Mouse (Mus musculus) heart, adult 18-20 months (tissue): ENCODE measurements around the gene Cpa4. TPM values are rescaled to one million over a fixed set of nuclear protein-coding genes. Genes with fewer than 3 reads are reported as not detected.

Experiments used
- DNase-seq, 2 experiments: peaks; one replicate each; pipeline ENCODE4 v3.0.0; 2021 to 2022; ENCODE audit warnings: mixed read lengths in 1 of 2
- total RNA-seq, 2 experiments: library from RNA; stranded (reverse); gene quantifications; 2 replicates each; pipeline ENCODE4 v1.2.3; 2021

The Cpa4 gene
- total RNA-seq, 2 experiments from 2014 or later = not detected

DNA sequence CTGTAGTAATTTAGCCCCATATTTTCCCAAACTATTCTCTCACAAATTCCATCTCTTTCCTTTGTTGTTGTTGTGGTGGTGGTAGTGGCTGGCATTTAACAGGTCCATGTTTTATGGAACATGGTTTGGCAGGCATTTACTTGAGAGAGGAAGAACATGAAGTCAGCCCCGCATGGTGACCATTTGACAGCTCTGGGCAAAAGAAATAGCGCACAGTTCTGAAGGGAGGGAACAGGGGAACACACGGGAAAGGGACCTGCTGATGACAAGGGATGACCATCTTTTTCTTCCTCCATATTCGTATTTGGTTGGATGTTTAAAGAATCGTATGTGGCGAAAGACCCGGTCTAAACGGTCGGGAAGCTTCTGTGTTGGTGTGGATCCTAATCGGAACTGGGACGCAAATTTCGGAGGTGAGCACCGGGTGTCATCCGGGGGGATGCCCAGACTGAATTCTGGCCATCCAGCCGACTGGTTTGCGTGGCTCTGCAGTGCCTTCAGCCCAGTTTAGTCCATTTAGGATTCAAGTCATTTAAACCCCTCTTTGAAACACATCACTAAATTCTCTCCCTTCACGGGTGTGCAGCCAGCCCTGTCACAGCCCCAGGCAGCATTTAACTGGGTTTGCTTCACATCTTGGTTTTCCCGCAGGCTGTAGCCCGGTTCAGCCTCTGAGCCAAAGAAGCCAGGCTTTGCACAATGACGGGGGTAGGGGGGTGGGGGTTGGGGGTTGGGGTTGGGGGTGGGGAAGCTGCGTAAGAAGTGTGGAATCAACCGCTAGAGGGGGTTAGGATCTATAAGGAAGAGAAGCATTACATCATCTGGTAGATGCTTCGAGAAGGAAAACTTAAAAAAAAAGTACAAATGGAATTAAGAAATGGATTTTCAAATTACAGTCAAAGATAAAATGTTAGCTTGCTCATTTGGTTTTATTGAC, 16.3 kb upstream of the Cpa4 start:
- DNase-seq = no peak

DNA sequence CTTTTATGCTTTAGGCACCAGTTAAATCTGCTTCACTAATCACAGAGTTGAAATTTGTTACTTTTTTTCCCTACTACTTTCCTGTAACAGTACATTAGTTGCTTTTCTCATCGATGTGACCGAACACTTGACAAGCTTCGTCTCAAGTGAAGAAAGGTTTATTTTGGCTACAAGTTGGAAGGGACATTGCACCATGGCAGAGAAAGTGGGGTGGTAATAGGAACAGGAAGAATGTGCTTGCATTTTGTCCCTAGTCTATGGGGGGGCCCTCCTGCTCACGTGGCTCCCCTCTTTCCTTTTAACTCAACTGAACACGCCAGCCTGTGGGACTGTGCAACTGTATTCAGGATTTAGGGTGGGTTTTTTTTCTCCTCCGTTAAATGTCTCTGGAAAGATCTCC, 15.5 kb upstream of the Cpa4 start:
- DNase-seq = no peak

GRCm38 (mm10) chr6:30553381-30554010, 14.7 kb upstream of the Cpa4 start:
- DNase-seq = no peak

DNA sequence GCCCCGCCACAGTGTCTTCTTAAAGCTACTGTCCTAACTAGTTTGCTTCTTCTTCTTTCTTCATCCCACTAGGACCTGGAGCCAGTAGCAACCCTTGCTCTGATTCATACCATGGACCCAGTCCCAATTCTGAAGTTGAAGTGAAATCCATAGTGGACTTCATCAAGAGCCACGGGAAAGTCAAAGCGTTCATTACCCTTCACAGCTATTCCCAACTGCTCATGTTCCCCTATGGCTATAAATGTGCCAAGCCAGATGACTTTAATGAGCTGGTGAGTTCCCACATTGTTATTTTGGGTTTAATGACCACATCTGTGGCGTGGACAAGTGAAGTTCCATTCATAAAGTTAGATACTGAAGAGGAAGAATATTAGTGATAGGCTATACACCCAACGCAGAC, 14.1 kb upstream of the Cpa4 start:
- no peak for DNase-seq

DNA sequence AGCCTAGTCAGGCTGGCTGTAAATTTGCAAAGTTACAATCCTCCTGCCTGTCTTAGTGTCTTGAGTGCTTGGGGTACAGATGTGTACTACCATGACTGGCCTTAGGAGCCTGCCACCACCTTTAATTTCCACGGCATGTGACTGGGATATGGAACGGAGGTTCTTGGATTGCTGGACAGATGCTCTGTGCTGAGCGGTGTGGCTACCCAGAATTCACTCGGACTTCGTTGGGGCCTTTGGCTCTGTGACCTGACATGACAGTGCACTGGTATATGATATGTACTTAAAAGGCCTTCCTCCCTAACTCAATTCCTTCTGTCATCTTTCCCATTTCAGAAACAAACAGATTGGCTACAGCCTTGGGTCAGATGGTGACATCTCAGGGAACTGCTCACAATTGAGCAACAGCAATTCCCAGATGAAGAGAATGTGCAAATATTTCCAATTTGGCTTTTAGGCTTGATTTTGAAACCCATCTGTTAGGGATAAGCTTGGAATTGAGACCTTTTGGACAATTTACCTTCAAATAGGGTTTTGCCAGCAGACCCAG, 13.5 kb upstream of the Cpa4 start:
- DNase-seq = peak; percentile 37 to 50

GRCm38 (mm10) chr6:30556080-30556479, 12.1 kb upstream of the Cpa4 start:
- peak; percentile 76 to 77 for DNase-seq

DNA sequence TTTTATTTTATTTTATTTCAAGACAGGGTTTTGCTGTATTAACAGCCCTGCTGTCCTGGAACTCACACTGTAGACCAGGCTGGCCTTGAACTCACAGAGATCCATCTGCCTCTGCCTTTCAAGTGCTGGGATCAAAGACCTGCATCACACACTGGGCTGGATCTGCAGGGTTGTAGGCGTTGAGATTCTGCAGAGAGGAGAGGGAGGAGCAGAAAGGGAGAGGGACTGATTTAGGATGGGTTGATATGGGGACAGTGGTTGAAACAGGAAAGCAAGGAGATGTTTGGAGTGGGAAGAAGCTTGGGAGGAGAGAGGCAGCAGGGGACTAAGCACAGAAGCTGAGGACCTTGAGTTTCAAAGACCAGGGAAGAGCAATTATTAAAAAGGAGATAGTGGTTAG, 8.4 kb upstream of the Cpa4 start:
- no peak for DNase-seq

GRCm38 (mm10) chr6:30562132-30562531, 6.0 kb upstream of the Cpa4 start:
- DNase-seq = no peak

- DNase-seq = no peak
These were observed 4.6 kb upstream of the Cpa4 start for GRCm38 (mm10) chr6:30563575-30563974.

GRCm38 (mm10) chr6:30564051-30564450, 4.1 kb upstream of the Cpa4 start:
- no peak for DNase-seq

GRCm38 (mm10) chr6:30569331-30569730, 1.2 kb downstream of the Cpa4 start:
- no peak for DNase-seq

DNA sequence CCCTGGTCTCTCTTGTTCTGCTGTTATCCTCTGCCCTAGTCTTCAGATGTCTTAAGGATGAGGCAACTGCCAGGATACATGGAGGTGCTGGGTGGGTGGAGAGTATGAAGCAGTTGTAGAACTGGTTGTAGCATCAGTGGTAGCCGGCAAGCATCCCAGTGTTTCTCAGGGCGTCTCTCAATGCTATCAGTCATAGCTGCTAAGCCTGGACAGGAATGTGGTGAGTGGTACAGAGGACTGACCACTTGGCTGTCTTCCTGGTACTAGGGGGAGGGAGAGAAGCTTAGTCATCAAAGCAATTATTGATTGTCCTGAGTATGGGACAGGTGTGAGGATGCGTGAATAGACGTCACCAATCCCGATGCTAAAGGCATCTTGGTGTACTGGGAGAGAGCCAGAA, 1.8 kb downstream of the Cpa4 start:
- no peak for DNase-seq

DNA sequence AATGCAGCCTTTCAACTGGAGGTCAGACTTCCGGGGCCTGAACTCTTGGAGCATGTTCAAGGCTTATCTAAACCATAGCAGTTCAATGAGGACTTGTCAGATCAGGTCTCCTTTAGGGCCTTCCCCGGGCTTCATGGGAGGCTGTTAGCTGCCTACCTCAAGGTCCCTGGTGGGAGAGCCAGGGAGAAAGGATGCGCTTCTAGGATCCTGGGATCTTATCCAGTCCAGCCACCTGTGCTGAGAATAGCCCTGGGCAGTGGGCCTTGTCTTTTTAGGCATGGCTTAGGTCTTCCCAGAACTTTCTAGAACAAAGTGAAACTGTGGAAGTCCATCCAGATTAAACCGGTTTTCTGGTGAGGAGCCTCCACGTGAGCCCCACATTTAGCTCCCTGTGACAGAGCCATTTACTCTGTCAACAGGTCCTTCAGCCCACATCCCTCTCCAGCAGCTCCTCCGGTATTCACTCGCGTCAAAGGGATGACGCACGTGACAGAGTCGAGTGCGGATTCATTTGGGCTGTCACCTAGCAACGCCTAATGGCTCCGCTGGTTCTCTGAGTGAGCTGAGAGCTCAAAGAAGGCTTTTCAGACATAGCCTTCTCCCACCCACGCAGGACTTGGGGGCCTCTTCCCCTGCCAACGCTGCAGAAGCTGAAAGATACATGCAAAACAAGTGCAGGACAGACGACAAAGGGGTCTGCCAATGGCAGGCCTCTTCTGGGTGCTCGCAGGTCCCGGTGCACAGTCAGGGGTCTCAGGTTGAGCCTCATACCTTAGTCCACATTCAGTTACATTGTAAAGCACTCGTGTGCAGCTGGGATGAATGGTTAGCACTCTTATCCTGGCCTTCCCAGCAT, 4.5 kb downstream of the Cpa4 start:
- peak; percentile 60 to 66 for DNase-seq

GRCm38 (mm10) chr6:30573380-30573779, 5.2 kb downstream of the Cpa4 start:
- DNase-seq = no peak

- no peak for DNase-seq
These were observed 6.8 kb downstream of the Cpa4 start for GRCm38 (mm10) chr6:30574945-30575344.

GRCm38 (mm10) chr6:30576477-30577203, 8.5 kb downstream of the Cpa4 start:
- no peak for DNase-seq

- no peak for DNase-seq
These were observed 12.0 kb downstream of the Cpa4 start for GRCm38 (mm10) chr6:30579961-30580840.

DNA sequence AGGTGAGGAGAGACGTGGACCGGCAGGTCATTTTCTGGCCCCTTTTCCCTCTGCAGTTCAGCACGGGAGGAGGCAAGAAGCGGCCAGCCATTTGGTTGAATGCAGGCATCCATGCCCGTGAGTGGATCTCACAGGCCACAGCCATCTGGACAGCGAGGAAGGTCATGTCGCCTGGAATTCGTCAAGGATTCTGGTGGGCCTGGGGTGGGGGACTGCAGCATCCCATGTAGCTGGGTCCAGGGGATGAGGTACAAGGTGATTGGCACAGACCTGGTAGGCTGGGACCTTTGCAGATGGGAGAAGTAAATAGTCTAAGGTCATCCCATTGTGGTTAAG, 12.6 kb downstream of the Cpa4 start:
- no peak for DNase-seq

DNA sequence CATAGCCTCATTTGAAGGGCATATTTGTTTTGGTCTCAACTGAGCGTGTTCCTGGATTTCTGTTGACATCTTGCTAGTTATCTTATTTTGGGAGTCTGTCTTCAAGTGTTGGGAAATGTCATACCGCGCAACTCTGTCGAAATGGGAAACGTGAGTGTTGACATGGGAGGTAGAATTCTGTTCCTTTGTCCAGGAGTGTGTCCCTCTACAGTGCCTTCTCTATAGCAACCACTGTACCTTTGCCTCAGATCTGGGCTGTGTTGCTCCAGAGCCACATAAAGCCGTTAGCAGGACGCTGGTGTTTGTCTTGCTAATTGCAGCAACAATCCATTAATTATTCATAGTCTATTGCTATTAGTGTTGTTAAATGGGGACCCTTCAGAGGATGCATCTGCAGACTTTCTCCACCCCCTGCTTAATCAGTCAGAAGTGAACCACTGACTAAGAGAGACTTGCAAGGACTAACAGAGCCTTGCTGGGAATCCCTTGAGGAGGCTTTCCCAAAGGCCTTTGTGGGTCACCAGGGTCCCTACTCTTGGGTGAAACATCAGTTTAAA, 18.8 kb downstream of the Cpa4 start:
- no peak for DNase-seq

GRCm38 (mm10) chr6:30589819-30590218, 21.6 kb downstream of the Cpa4 start:
- DNase-seq = no peak
